ENCODE assay signal across 9 mouse cellular contexts in genomic region chr4:133003316-133004018, GRCm38 (mm10). TPM values are rescaled to one million over a fixed set of nuclear protein-coding genes. Genes with fewer than 3 reads are reported as not detected.
DNase-seq lines count a peak whose midpoint lies in the region; ATAC-seq and TF ChIP-seq lines count a peak whose summit lies in the region.
"Had no signal": no experiment of that assay in that cellular context is flagged by ENCODE, and none has a peak within 500 bp of the region (broad histone marks: within the 10 kb centered on the region; RNA-seq: fewer than 3 reads in every experiment).

No protein-coding gene starts in this region.

- no peak for TF ChIP-seq EP300 in stomach, postnatal 0 days (optimal IDR thresholded peaks at IDR 0.05)

- no peak overlapping the region for H3K4me3 ChIP-seq in neural tube, embryonic 11.5 days (ENCODE audit: low read depth, low read length)
- H3K4me3 ChIP-seq in embryonic facial prominence, embryonic 13.5 days = no peak overlapping the region
- no peak overlapping the region for H3K4me3 ChIP-seq in hindbrain, embryonic 12.5 days
- H3K4me3 ChIP-seq in stomach, postnatal 0 days (ENCODE audit: low read depth, low read length) = no peak overlapping the region

- no peaks in the 10 kb centered on the region for H3K27me3 ChIP-seq in neural tube, embryonic 11.5 days (ENCODE audit: control insufficient read depth, insufficient read depth, low read length)
- H3K27me3 ChIP-seq in embryonic facial prominence, embryonic 13.5 days = no peaks in the 10 kb centered on the region
- no peaks in the 10 kb centered on the region for H3K27me3 ChIP-seq in hindbrain, embryonic 12.5 days
- H3K27me3 ChIP-seq in stomach, postnatal 0 days (ENCODE audit: control insufficient read depth, insufficient read depth, low read length) = no peaks in the 10 kb centered on the region

- H3K36me3 ChIP-seq in neural tube, embryonic 11.5 days (ENCODE audit: control insufficient read depth, insufficient read depth, low read length) = no peaks in the 10 kb centered on the region
- no peaks in the 10 kb centered on the region for H3K36me3 ChIP-seq in embryonic facial prominence, embryonic 13.5 days
- H3K36me3 ChIP-seq in hindbrain, embryonic 12.5 days = no peaks in the 10 kb centered on the region
- no peaks in the 10 kb centered on the region for H3K36me3 ChIP-seq in stomach, postnatal 0 days (ENCODE audit: control insufficient read depth, insufficient read depth, low read length)

- WGBS in neural tube, embryonic 11.5 days = 42% methylated on average over 21 of the region's 21 CpGs
- whole genome bisulfite sequencing in embryonic facial prominence, embryonic 13.5 days = 37% methylated on average over 21 of the region's 21 CpGs
- 45% methylated on average over 21 of the region's 21 CpGs for WGBS in hindbrain, embryonic 12.5 days
- WGBS in stomach, postnatal 0 days = 56% methylated on average over 21 of the region's 21 CpGs

- no peak for DNase-seq in neural tube, embryonic 11.5 days (ENCODE audit: low spot score)
- DNase-seq in neural tube, embryonic 10.5 days (ENCODE audit: extremely low spot score, low spot score) = no peak
- DNase-seq in stomach, postnatal 0 days (ENCODE audit: low spot score) = no peak
- no peak for DNase-seq in thymus, postnatal 25 days
- DNase-seq: lung, adult 2 months had no signal

- ATAC-seq in neural tube, embryonic 11.5 days (ENCODE audit: insufficient read depth, low FRiP score, low TSS enrichment) = no peak
- no peak for ATAC-seq in embryonic facial prominence, embryonic 13.5 days (ENCODE audit: insufficient number of reproducible peaks, insufficient read depth, low FRiP score, low TSS enrichment, low read depth)
- 0 out of 2 replicates have a peak, but pooled peaks have one; percentile 40 for ATAC-seq in hindbrain, embryonic 12.5 days (ENCODE audit: low FRiP score)
- no peak for ATAC-seq in stomach, postnatal 0 days (ENCODE audit: low FRiP score, low TSS enrichment)
- ATAC-seq in monocyte, adult 5-6 weeks (replicated peaks; ENCODE audit: insufficient number of reproducible peaks, low FRiP score, low TSS enrichment, poor library complexity, severe bottlenecking) = no peak

- no peak for TF ChIP-seq CTCF in stomach, postnatal 0 days (IDR thresholded peaks at IDR 0.05; ENCODE audit: low read depth)

- no peak overlapping the region for H3K9ac ChIP-seq in neural tube, embryonic 11.5 days (ENCODE audit: low read length)
- peak overlapping the region; percentile 2; the same call in 1 of the 2 replicates for H3K9ac ChIP-seq in embryonic facial prominence, embryonic 13.5 days
- no peak overlapping the region for H3K9ac ChIP-seq in hindbrain, embryonic 12.5 days
- H3K9ac ChIP-seq in stomach, postnatal 0 days (ENCODE audit: low read length) = peak overlapping the region; percentile 8; the same call in 1 of the 2 replicates

- H3K4me1 ChIP-seq in neural tube, embryonic 11.5 days (ENCODE audit: control insufficient read depth, insufficient read depth, low read length) = peaks cover 14% of the 10 kb centered on the region
- H3K4me1 ChIP-seq in embryonic facial prominence, embryonic 13.5 days = peaks cover 26% of the 10 kb centered on the region
- H3K4me1 ChIP-seq in hindbrain, embryonic 12.5 days = peaks cover 32% of the 10 kb centered on the region
- 0 out of 2 replicates have a peak, but pooled peaks cover 3% of the 10 kb centered on the region for H3K4me1 ChIP-seq in stomach, postnatal 0 days (replicated peaks; ENCODE audit: control insufficient read depth, insufficient read depth)

- H3K27ac ChIP-seq in neural tube, embryonic 11.5 days (ENCODE audit: low read depth, low read length) = 0 out of 2 replicates have a peak overlapping the region, but pooled peaks have one; percentile 23
- no peak overlapping the region for H3K27ac ChIP-seq in embryonic facial prominence, embryonic 13.5 days
- peak overlapping the region; percentile 41; the same call in 1 of the 2 replicates for H3K27ac ChIP-seq in hindbrain, embryonic 12.5 days
- no peak overlapping the region for H3K27ac ChIP-seq in stomach, postnatal 0 days (replicated peaks)

- H3K9me3 ChIP-seq in neural tube, embryonic 11.5 days (ENCODE audit: control insufficient read depth, low read length) = no peaks in the 10 kb centered on the region
- H3K9me3 ChIP-seq in embryonic facial prominence, embryonic 13.5 days = no peaks in the 10 kb centered on the region
- no peaks in the 10 kb centered on the region for H3K9me3 ChIP-seq in hindbrain, embryonic 12.5 days (replicated peaks)
- H3K9me3 ChIP-seq in stomach, postnatal 0 days (ENCODE audit: control insufficient read depth, low read length) = no peaks in the 10 kb centered on the region

- no peak overlapping the region for H3K4me2 ChIP-seq in neural tube, embryonic 11.5 days (ENCODE audit: low read depth)
- no peak overlapping the region for H3K4me2 ChIP-seq in embryonic facial prominence, embryonic 13.5 days
- no peak overlapping the region; the same call in 1 of the 2 replicates for H3K4me2 ChIP-seq in hindbrain, embryonic 12.5 days (replicated peaks)
- no peak overlapping the region for H3K4me2 ChIP-seq in stomach, postnatal 0 days (replicated peaks; ENCODE audit: low read depth)

RNA-seq across cellular contexts. Expression of gene Ahdc1, which starts 7.6 kb away (rescaled TPM):
- 6.1 and 7.2 TPM in 2 replicates for polyA plus RNA-seq in neural tube, embryonic 11.5 days (2014; fragmentation: Nextera tagmentation; extraction: Ambion mirVana)
- 12.8 and 14.3 TPM in 2 replicates for polyA plus RNA-seq in embryonic facial prominence, embryonic 13.5 days (2015; fragmentation: Nextera tagmentation; extraction: Ambion mirVana)
- polyA plus RNA-seq in hindbrain, embryonic 12.5 days (2016; fragmentation: Nextera tagmentation; extraction: Ambion mirVana) = 12.8 and 15.3 TPM in 2 replicates
- 2.8 and 3.2 TPM in 2 replicates for polyA plus RNA-seq in stomach, postnatal 0 days (2015; fragmentation: Nextera tagmentation; extraction: Ambion mirVana)
- 2.8 to 13.7 TPM (median 3.3 TPM) in 3 replicates for total RNA-seq in monocyte, adult 5-6 weeks (2017)

RNA-seq across cellular contexts. Expression of gene Fgr, which starts 29.6 kb away (rescaled TPM):
- 0.09 and 0.24 TPM in 2 replicates for polyA plus RNA-seq in neural tube, embryonic 11.5 days (2014; fragmentation: Nextera tagmentation; extraction: Ambion mirVana)
- polyA plus RNA-seq in embryonic facial prominence, embryonic 13.5 days (2015; fragmentation: Nextera tagmentation; extraction: Ambion mirVana) = 0.10 and 0.28 TPM in 2 replicates
- 0.08 TPM in 1 of 2 replicates, not detected in the other for polyA plus RNA-seq in hindbrain, embryonic 12.5 days (2016; fragmentation: Nextera tagmentation; extraction: Ambion mirVana)
- polyA plus RNA-seq in stomach, postnatal 0 days (2015; fragmentation: Nextera tagmentation; extraction: Ambion mirVana) = 0.15 and 0.18 TPM in 2 replicates
- 266 TPM in 3 replicates for total RNA-seq in monocyte, adult 5-6 weeks (2017)
- total RNA-seq: layer of hippocampus, postnatal 14 days had no signal

Comparison
In these comparisons a context has a peak if more than half of its experiments do, and no peak if none do; other contexts are left out.
1. H3K27ac ChIP-seq: peak in neural tube, embryonic 11.5 days (single experiment) and hindbrain, embryonic 12.5 days (single experiment); none in embryonic facial prominence, embryonic 13.5 days (single experiment) and stomach, postnatal 0 days (single experiment).
2. H3K9ac ChIP-seq: peak in embryonic facial prominence, embryonic 13.5 days (single experiment) and stomach, postnatal 0 days (single experiment); none in neural tube, embryonic 11.5 days (single experiment) and hindbrain, embryonic 12.5 days (single experiment).